Mouse (Mus musculus) stomach, postnatal 0 days (tissue): Measurements from ENCODE around the gene Nabp2.

Source experiments
- CTCF ChIP-seq: IDR thresholded peaks from 2 replicates; pipeline ENCODE4 v1.5.1; 2016; ENCODE audit warnings: antibody characterized with exemption, low read depth, mild to moderate bottlenecking, moderate library complexity
- EP300 ChIP-seq: optimal IDR thresholded peaks from 2 replicates; pipeline ENCODE3; 2016; ENCODE audit warnings: antibody characterized with exemption

GRCm38 (mm10) chr10:128440407-128440806 lies 29.1 kb upstream of the Nabp2 start:
- peak; percentile 80 for TF ChIP-seq CTCF
- no peak for TF ChIP-seq EP300
